Mouse (Mus musculus): ENCODE data around the gene Kcnj15.

DNA sequence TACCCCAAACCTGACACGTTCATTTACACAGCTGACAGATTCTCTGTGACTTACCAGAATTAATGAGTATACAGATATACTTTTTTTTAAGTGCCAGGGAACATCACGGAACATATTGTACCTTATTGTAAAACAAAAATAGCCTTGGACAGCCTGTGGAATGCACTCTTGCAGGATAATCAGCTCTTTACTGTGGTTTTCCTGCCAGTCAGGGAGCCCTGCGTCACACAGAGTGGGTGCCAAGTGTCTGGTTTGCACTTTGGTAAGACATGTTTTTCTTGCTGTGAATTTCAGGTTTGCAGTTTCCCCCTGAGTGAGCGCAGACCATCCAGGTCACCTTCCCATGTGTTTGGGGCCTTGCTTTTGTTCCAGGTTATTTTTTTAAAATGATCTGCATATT is 15.8 kb upstream of the Kcnj15 start:
- TF ChIP-seq POLR2A (IDR thresholded peaks at IDR 0.05; ENCODE audit: borderline replicate concordance, extremely low read depth, insufficient read depth, insufficient read length, poor library complexity, severe bottlenecking) (no peak), CTCF (IDR thresholded peaks at IDR 0.05; ENCODE audit: borderline replicate concordance, extremely low read depth, insufficient read depth, insufficient read length) (no peak)

Measured in brain, embryonic 14.5 days (tissue).